Mouse (Mus musculus): ENCODE data around the gene Pgd.
A peak's percentile ranks its signal among the peaks of the same experiment; 100 is the strongest.

The Pgd gene

DNA sequence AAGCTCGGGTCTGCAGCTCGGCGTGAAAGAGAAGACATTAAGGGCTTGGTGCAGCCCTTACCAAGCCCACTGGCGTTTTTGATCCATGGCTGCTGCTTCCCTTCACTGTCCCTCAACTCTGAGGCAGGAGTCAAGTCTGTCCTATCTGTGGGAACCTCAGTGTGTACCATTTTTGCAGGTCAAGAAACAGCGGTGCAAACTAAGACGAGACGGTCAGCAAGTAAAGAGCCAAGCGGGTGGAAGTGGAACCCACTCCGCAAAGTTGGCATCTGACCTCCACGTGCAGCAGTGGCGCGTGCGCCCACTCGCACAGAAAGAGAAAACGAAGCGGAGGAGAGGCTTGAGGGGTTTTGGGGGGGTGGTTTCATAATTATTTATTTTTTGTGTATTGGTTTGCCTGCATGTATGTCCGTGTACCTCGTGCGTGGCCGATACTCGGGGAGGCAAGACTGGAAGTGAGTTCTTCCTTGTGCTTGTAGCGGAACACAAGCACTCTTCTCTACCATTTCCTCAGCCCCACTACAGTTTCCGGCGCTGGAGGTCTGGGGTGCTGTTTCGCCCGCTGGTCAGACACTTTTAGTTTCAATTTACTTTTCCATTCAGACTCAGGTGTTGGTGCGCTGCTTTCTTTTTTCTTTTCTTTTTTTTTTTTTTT, 513 bp upstream of the Pgd start:
- peak; percentile 61 for DNase-seq

DNA sequence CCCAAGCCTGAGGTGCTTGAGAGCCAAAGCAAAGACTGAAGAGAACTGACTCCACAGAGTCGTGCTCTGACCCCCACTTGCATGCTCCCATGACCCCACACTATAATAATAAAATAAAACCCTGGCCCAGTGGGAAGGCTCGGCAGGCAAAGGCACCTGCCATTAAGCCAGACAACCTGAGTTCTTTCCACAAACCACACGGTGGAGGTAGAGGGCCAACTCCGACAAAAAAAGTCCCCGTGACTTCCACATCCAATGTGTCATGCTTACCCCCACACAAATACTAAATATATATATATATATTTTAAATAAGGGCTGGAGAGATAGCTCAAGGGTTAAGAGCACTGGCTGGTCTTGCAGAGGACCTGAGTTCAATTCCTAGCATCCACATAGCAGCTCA, 2.4 kb downstream of the Pgd start:
- DNase-seq, result no peak

DNA sequence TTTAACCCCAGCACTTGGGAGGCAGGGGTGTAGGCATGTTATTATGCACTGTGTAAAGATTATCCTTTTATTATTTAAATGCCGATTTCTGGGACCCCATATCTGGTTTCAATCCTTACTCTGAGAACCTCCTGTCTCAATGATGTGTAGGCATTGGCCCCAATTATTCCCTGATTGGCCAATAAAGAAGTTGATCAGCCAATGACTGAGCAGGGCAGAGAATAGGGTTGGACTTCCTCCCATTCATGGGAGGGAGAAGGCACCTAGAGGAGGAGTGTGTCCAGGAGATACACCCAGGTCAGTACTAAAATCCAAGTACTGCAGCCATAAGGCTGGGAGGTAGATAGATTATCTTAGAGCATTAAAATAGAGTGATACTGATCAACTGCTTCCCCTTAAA, 3.4 kb downstream of the Pgd start:
- DNase-seq, result no peak

DNA sequence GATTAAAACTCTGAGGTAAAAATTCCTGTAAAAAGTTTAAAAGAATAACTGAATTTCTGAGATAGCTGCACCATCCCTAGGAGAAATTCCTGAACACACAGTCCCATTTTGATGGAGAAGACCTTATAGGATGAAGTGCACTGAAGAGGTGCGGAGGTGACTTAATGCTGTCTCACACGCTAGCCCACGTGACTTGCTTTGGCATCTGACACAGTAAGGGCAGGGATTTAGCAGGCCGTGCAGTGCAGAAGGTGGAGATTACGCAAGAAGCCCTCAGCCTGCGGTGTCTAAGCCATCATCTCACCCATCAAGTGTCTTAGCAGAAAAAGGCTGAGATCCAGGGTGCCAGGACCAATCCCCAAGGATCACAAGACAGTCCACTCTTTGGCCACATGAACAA, 5.4 kb downstream of the Pgd start:
- peak; percentile 67 for DNase-seq

DNA sequence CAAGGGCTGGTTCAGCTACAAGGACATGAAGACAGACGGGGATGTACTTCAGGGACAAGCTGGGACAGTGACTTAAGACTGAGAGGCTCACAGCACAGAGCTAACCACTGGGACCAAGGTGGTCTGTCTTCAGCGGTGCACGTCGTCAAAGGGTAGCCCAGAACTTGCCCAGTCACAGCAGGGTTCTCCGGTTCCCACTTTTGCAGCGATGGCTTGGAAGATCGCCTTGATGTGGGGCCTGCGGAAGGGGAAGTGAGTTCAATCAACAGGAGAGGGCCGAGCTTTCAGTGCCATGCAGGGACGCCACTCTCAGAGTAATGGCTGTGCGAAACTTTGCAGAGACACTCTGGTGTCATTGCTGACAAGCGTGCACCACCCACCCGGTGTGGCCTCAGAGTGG, 6.7 kb downstream of the Pgd start:
- DNase-seq, result no peak

DNA sequence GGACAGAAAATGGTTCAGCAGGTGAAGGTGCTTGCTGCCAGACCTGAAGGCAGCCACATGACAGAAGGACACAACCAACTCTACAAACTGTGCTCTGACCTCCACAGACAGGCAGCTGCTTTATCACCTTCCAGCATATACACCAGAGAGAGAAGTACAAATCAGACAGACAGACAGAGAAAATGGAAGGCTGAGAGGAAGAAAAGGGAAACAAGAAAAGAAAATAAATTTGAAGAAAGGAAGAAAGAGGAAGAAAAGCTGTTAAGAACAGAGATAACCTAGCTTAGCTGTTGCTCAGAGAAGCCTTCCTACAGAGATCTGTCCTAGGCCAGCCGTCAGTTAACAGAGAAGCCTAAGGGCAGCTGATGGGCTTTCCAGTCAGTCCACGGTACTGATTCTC, 7.4 kb downstream of the Pgd start:
- no peak for DNase-seq

DNA sequence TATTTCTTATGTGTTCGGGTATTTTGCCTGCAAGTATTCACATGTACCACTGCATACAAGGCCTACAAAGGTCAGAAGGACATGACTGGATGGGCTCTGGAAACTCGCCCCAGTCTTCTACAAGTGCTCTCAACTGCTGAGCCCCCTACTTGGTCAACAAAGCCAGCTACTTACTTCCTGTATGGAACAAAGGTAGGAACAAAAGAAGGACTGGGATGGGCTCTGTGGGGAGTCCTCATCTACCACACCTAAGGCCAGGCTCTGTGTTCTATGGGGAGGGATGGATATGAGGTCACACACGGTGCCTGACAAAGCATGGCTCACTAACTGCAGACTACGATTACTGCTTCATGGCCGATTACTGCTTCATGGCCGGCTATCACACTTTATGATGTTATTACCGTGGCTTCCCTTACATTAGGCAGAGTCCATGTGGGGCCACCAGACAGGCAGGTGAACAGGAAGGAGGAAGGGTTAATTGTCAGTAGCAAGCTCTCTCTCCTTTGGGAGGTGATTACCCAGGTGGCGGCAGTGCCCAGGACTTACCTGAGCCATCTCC, 9.1 kb downstream of the Pgd start:
- DNase-seq, result no peak

DNA sequence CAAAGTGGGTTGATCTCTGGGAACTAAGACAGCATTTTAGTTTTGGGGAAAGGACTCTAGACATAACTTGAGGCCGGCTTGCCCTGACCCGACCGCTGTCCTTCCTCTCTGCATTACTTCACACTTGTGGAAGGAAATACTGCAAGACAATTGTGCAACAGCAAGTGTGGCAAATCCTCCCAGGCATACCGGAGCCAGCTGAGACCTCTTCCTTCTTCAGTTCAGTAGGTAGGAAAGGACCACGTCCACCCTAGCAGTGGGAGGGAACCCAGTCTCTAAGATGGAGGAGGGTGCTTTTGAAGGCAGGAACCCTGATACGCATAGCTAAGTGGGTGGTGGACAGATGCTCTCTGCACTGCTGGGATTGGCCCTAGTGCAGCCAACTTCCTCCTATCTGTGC, 10.9 kb downstream of the Pgd start:
- DNase-seq, result peak; percentile 72

DNA sequence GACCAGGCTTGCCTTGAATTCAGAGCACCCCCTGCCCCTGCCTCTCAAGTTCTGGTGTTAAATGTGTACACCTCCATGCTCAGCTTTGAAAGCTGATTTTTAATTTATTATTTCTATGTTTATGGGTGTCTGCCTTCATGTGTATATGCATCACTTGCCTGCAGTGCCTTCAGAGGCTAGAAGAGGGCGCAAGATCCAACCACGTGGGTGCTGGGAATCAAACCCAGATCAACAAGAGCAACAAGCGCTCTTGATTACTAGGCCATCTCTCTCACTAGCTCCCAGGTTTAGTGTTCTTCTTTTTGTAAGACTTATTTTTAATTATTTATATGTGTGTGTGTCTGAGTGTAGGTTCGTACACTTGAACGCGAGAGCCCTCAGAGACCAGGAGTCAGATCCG, 11.7 kb downstream of the Pgd start:
- DNase-seq, result no peak

DNA sequence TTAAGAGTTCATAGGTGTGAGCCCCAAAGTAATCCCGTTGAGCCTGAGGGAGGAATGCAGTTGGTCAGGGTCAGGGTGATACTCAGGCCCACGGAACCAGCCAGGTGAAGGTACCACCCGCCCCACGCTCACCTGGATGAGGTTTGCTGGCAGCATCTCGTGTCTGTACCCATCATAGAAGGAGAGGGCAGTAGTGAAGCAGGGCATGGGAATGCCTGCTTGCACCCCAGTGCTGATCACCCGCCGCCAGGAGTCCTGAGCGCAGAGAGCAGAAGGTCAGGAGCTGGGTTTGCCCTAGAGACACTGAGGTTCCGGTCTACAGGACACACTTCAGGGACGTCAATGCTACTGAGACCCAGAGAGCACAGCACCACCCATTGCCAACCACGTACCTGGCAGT, 15.8 kb downstream of the Pgd start:
- no peak for DNase-seq

DNA sequence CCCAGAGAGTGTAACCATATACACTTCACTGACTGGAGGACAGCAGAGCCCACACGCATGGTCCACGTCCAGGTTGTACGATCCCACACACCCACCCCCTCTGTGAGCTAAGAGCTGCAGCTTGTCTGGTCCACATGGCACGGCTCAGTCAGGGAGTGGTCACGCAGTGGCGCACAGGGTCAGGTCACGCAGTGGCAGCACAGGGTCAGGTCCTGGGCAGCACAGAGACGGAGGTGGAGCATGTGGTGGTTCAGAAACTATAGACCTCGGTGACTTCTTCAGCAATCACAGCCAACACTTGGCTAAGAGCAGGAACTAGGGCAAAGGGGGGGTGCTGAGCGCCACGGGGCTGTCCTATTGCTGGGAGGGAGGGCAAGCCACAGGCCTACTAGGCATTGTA, 16.3 kb downstream of the Pgd start:
- peak; percentile 41 for DNase-seq

DNA sequence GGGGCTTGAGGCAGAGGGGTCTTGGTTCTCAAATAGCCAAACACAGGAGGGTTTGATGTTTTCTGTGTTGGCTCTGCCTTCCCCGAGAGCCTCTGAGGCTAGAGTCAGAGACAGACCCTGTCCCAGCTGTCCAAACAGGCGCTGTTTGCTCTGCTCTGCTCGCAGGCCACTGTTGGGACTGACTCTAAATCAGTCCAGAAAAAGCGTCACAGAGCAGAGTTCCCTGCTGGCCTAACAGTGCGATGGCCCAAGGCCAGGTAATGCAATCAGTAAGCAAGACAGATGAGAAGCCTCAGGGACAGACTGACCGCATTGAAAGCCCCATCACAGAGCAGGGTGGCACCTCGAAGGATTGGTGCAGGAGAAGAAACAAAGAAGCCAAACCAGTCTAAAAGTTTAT, 17.0 kb downstream of the Pgd start:
- DNase-seq, result peak; percentile 51

DNA sequence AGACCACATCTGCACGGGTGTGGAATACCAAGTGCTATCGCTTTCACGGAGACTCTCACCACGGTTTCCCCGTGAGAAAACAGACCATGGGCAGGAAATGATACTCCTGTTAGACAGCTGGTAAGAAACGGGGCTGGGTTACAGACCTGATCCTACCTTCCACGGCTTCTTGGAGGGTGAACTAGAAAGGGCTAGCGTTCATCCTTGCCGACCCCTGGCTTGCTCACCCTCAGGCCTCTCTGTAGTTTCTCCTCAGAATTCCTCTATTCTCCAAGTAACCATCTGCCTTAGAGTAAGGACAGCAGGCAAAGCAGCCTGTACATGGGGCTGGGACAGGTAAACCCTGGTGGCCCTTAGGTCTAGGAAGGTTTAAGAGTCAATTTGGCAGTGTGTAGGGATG, 17.4 kb downstream of the Pgd start:
- no peak for DNase-seq

DNA sequence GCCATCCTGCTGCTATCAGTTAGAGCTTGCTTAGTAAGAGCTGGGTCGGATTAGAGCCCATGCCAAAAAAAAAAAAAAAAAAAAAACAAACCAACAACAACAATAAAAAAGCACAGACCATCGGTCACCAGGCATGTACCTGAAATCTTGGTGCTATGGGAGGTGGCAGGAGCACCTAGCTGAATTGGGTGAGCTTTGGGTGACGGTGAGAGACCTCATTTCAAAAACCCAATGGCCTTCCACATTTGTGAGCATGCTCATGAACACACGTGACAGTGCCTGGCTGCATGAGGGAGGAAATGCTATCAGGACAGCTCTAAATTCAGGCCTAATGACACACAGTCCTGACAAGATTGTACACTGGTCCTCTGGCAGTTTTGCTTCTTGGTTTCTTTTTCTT, 18.5 kb downstream of the Pgd start:
- no peak for DNase-seq

DNA sequence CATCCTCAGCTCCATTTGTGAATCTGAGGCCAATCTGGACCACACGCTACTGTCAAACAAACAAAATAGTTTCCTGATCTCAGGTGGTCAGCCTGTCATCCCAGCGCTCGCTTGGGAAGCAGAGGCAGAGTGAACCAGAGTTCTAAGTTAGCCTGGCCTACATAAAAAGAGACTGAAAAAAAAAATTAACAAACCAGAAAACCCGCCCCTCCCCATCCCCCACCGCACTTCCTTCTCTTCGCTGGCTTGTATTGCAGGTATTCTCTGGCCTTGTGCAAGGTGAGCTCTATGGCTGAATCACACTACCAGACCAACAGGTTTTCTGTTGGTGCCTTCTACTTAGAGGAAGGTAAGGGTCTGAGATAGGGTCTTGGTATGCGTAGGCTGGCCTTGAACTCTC, 19.0 kb downstream of the Pgd start:
- DNase-seq, result no peak

DNA sequence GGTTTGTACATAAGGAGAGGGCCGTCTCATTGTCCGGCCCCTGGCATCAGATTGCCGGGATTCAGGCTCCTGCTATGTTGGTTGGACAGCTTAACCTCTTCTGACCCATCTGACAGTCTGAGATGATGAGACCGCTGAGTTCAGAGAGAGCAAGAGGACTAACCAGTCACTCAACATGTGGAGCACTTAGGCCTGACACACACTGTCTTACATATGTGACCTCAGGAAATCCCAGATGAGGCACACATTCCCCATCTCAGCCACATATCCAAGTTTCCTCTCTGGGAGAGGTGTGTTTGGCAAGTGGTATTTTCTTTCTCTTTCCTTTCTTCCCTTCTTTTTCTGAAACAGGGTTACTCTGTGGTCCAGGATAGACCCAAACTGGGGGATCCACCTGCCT, 21.4 kb downstream of the Pgd start:
- DNase-seq, result no peak

DNA sequence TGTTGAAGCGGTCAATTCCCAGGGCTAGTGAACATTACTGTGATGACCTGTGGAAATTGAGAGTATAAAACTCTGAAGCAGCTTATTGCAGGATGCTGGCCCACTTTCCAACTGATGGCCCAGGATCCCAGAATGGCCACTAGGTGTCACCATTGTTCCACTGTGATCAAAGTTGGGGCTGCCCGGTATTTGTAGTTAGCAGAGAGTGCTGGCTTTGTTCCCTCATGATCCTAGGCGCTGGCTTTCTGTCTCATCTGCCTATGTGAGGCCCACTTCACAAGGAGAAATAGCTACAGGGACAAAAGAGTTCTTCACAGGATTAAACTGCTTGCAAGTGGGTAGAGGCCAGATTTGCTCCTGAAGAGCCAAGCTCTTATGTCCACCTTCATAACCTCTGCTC, 22.1 kb downstream of the Pgd start:
- DNase-seq, result peak; percentile 89

DNA sequence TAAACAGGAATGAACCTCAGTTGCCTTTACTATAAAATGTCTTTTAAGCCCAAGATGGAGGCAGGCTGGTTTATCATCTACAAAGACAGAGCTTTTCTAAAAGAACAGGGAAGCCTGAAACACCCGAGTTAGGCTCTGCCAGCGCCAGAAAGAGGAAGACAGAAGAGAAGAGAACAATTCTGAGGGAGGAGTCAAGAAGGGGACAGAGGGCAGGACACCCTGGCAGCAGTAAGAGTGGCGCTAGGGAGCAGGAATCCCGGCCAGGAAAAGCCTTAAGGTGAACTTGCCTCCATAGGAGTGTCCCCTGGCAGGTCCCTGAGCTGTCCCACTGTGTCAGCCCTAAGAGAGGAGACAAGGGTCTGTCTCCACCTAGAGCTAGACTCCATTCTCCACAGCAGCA, 23.0 kb downstream of the Pgd start:
- no peak for DNase-seq

DNA sequence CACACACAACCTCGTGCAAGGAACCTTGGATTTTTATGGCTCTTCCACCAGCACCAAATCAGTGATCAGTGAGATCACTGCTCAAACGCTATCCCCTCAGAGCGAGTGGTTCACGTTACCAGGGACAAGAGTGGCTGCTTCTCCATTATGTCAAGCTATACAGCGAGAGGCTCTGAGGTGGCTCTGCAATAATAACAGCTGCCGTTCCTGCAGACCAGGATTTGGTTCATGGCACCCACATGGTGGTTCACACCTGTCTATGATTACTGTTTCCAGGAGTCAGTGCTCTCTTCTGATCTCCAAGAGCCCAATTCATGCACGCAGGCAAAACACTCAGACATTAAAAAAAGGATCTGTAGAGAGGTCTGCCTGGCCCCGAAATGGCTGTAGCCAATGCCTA, 28.1 kb downstream of the Pgd start:
- no peak for DNase-seq

DNA sequence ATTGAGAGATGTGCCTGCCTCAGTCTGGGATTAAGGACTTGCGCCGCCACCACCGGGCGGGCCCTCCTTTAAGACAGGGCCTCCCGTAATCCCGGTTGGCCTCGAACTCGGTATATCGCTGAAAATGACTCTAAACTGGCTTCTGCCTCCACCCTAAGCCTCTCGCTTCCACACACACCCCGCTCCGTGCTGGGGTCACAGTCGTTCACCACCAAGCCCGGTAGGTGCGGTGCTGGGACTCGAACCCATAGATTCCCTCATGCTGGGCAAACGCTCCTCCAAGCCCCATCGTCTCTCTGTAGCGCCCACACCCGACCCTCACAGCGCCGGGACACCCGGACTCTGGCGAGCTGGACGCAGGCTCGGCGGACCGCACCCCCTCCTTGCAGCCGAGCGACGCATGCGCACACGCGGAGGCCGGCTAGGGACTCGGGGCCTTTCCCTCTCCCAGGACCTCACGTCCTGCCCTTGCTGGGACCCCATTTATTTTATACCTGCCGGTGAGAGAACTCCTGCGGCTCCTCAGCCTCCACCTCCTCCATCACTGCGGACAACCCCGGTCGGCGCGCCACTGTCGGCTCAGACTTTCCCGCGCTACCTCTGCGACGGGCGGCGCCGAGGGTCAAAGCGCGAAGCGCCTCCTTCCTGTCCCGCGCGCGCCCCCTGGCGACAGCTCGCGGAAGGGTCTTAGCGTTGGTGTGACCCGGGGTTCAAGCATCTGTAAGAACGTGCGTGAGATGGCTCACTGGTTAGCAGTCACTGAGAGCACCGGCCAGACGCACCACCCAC, 29.4 kb downstream of the Pgd start, which contains the start of gene Cenps:
Gene Cenps, minus strand, starts transcription at position 648 of the 789 bp plus-strand sequence.
- DNase-seq, result peak; percentile 94

DNA sequence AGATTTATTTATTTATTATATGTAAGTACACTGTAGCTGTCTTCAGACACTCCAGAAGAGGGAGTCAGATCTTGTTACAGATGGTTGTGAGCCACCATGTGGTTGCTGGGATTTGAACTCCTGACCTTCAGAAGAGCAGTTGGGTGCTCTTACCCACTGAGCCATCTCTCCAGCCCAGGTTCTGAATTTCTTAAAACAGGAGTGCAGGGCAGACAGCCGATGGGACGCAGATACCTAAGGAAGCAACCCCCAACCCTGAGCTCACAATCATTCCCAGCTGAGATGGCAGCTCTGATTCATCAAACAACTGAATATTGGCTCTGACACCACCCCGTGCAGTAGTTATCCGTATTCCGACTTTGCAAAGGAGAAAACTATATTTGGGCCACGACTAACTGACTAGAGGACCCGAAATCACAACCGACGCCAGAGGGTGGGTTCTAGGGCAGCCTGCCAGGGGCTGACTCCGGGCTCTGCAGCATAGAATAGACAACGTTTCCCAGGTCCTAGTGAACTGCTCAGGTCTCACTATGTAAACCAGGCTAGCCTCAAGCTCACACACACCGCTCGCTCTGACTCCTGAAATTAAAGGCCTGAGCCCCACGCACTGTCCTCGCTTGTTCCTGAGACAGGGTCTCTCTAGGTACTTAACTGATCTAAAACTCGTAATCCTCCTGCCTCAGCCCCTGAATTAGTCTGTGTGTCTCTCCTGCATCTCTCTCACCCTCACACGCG, 30.3 kb downstream of the Pgd start:
- no peak for DNase-seq

DNA sequence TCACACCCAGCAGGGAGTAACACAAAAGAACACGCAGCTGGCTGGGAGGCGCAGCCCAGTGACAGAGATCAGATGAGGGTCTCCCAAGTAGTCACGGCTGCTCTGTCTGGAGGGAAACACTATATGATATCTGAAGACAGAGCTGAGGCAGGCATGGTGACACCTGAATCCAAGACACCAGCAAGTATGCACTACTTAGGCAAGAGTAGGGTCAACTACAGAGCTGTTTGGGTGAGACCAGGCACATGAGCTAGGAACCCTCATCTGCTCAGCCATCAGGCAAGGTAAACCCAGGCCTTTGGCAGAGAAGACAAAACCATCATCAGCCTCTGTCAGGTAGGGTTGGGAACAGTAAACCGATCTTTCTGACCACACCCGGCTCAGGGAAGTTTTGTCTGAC, 33.2 kb downstream of the Pgd start:
- DNase-seq, result no peak

DNA sequence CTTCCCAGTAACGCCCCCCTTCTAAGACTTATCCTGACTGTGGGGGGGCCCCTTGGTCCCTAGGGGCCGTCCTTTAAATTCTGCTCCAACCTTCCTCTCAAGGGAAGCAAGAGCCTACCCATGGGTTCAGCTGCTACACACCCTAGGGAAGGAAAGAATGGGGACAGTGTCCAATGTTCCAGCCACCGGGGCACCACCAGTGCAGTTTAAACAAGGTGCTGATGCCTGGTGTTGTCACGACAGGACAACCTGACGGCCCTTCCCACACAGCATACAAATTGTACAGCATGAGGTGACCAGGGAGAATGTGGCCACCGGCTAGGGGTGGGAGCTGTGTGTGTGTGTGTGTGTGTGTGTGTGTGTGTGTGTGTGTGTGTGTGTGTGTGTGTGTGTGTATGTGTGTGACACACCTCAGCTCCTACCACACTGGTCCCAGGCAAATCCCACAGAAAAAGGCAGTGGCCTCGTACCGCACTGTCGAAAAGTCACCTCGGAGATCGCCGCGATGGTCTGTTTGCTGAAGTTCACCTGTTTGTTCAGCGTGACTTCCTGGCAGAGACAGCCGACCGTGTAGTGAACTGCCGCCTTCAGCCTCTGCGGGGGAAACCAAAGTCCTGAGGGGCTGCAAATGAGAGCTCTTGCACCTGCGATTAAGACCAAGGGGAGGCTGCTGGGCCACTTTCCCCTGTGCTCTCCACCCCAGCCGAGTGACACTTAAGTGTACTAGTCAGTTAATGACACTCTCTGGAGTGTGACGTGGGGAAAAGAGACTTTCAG, 34.6 kb downstream of the Pgd start:
- DNase-seq, result peak; percentile 33
